Mouse (Mus musculus): Measurements from ENCODE around the gene Plch2. TPM values are rescaled to one million over a fixed set of nuclear protein-coding genes. Genes with fewer than 3 reads are reported as not detected.
A peak's percentile ranks its signal among the peaks of the same experiment; 100 is the strongest.

The Plch2 gene
- 11.4 and 15.1 TPM in 2 replicates for polyA plus RNA-seq (2012; rRNA removed)
- 9.9 and 10.6 TPM in 2 replicates for polyA plus RNA-seq (2014; fragmentation: Nextera tagmentation; extraction: Ambion mirVana)

DNA sequence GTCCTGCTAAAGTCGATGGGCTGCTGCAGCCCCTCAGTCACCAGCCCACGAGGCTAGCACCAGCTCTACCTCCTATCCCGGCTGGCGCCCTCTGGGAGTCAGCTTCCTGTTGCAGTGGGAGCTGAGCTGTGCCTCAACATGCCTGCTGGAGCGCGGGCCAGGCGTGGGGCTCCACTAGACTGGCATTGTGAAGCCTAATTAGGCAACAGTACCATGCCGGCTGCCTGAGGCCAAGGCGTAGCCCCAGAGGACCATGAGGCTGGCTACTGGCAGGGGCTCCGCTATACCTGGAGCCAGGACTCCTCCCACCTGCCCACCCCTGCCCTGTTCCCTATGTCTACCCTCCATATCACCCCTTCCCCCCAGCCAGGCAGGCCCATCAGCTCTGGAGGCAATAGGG lies at the start of gene Plch2:
Gene Plch2 (minus strand): TSS at position 61 of the 400 bp plus-strand sequence.
- DNase-seq (ENCODE audit: low spot score): no peak
- H3K27ac ChIP-seq (replicated peaks; ENCODE audit: low read depth, low read length): no peak within 1 kb of the TSS; the same call in 1 of the 2 replicates
- 0 out of 2 replicates have a peak, but pooled peaks have one; percentile 16 for ATAC-seq (ENCODE audit: low FRiP score, low read depth)
- peaks cover 11% of the 10 kb centered on the region for H3K4me1 ChIP-seq (ENCODE audit: control insufficient read depth, insufficient read depth, low read length)
- WGBS: 54% methylated on average over 10 of the region's 10 CpGs
- 0 out of 2 replicates have a peak within 1 kb of the TSS, but pooled peaks have one; percentile 15 for H3K4me2 ChIP-seq (replicated peaks; ENCODE audit: low read depth, low read length, severe bottlenecking)
- no peak within 1 kb of the TSS for H3K4me3 ChIP-seq (replicated peaks; ENCODE audit: low read length)
- H3K9me3 ChIP-seq (ENCODE audit: control insufficient read depth, low read length): no peaks in the 10 kb centered on the region
- H3K36me3 ChIP-seq (ENCODE audit: control insufficient read depth, insufficient read depth, low read length): no peaks in the 10 kb centered on the region
- no peak within 1 kb of the TSS for H3K9ac ChIP-seq (ENCODE audit: low read depth, low read length, severe bottlenecking)
- no peaks in the 10 kb centered on the region for H3K27me3 ChIP-seq (ENCODE audit: control insufficient read depth, insufficient read depth, low read length)
- TF ChIP-seq POLR2A (IDR thresholded peaks at IDR 0.05; ENCODE audit: borderline replicate concordance, extremely low read depth, insufficient read depth, insufficient read length): no peak

DNA sequence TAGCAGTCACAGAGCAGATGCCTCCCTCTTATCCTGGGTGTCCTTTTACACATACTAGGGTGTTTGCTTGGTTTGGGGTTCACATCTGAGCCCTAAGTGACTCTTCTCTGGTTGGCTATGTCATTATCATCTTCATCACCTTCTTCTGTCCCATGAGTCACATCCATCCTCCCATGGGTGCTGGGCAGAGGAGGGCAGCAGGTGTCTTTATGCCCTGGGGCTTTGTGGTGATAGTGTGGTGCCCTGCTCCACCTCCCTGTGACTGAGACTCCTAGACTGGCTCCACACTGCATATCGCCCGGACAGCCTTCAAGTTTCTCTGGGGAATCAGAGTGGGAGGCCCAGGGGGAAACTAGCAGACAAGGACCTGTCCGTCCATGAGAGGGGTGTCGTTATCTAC lies 42.0 kb upstream of the Plch2 start:
- H3K9me3 ChIP-seq (ENCODE audit: control insufficient read depth, low read length): no peaks in the 10 kb centered on the region
- no peak overlapping the region for H3K9ac ChIP-seq (ENCODE audit: low read depth, low read length, severe bottlenecking)
- H3K36me3 ChIP-seq (ENCODE audit: control insufficient read depth, insufficient read depth, low read length): no peaks in the 10 kb centered on the region
- ATAC-seq (ENCODE audit: low FRiP score, low read depth): no peak
- no peak overlapping the region for H3K4me3 ChIP-seq (replicated peaks; ENCODE audit: low read length)
- WGBS: 85% methylated on average over 4 of the region's 4 CpGs
- H3K27me3 ChIP-seq (ENCODE audit: control insufficient read depth, insufficient read depth, low read length): no peaks in the 10 kb centered on the region
- H3K4me2 ChIP-seq (replicated peaks; ENCODE audit: low read depth, low read length, severe bottlenecking): no peak overlapping the region
- peaks cover 4% of the 10 kb centered on the region; the same call in 1 of the 2 replicates for H3K4me1 ChIP-seq (ENCODE audit: control insufficient read depth, insufficient read depth, low read length)
- TF ChIP-seq POLR2A (IDR thresholded peaks at IDR 0.05; ENCODE audit: borderline replicate concordance, extremely low read depth, insufficient read depth, insufficient read length): no peak
- H3K27ac ChIP-seq (replicated peaks; ENCODE audit: low read depth, low read length): no peak overlapping the region
- no peak for DNase-seq (ENCODE audit: low spot score)

GRCm38 (mm10) chr4:155097452-155097851 lies 40.9 kb upstream of the Plch2 start:
- no peaks in the 10 kb centered on the region for H3K36me3 ChIP-seq (ENCODE audit: control insufficient read depth, insufficient read depth, low read length)

DNA sequence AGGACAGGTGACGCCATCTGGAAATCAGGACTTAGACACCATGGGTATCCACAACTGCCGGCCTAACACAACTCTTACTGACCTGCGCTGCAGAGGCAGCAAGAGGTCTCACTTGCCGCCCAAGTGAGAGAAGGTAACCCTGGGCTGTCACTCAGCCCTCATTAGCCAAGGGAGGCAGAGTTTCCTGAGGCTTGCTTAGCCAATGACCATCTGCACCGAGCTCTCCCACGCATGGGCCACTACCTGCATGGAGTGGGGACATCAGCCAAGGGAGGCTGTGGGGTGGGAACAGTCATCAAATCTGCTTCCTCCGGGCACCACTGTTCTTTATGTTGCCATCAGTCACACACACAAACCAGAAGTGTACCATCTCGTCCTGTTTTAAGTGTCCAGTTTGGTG lies 39.4 kb upstream of the Plch2 start:
- 73% methylated on average over 8 of the region's 8 CpGs for WGBS
- no peak overlapping the region for H3K4me3 ChIP-seq (replicated peaks; ENCODE audit: low read length)
- TF ChIP-seq POLR2A (IDR thresholded peaks at IDR 0.05; ENCODE audit: borderline replicate concordance, extremely low read depth, insufficient read depth, insufficient read length): no peak
- ATAC-seq (ENCODE audit: low FRiP score, low read depth) (no peak), DNase-seq (ENCODE audit: low spot score) (no peak)
- H3K9ac ChIP-seq (ENCODE audit: low read depth, low read length, severe bottlenecking): no peak overlapping the region
- H3K4me1 ChIP-seq (ENCODE audit: control insufficient read depth, insufficient read depth, low read length): peaks cover 4% of the 10 kb centered on the region; the same call in 1 of the 2 replicates
- H3K4me2 ChIP-seq (replicated peaks; ENCODE audit: low read depth, low read length, severe bottlenecking): no peak overlapping the region
- 0 out of 2 replicates have a peak overlapping the region, but pooled peaks have one; percentile 50 for H3K27ac ChIP-seq (replicated peaks; ENCODE audit: low read depth, low read length)
- H3K27me3 ChIP-seq (ENCODE audit: control insufficient read depth, insufficient read depth, low read length): no peaks in the 10 kb centered on the region
- H3K36me3 ChIP-seq (ENCODE audit: control insufficient read depth, insufficient read depth, low read length): peaks cover 6% of the 10 kb centered on the region; the same call in 1 of the 2 replicates
- H3K9me3 ChIP-seq (ENCODE audit: control insufficient read depth, low read length): no peaks in the 10 kb centered on the region

More at GRCm38 (mm10) chr4:155097452-155097851, 40.9 kb upstream of the Plch2 start:
- WGBS: 83% methylated on average over 6 of the region's 6 CpGs
- Histone ChIP-seq H3K9me3 (ENCODE audit: control insufficient read depth, low read length) (no peaks in the 10 kb centered on the region), H3K4me1 (ENCODE audit: control insufficient read depth, insufficient read depth, low read length) (peaks cover 4% of the 10 kb centered on the region; the same call in 1 of the 2 replicates), H3K27me3 (ENCODE audit: control insufficient read depth, insufficient read depth, low read length) (no peaks in the 10 kb centered on the region), H3K4me2 (replicated peaks; ENCODE audit: low read depth, low read length, severe bottlenecking) (no peak overlapping the region), H3K27ac (replicated peaks; ENCODE audit: low read depth, low read length) (no peak overlapping the region), H3K9ac (ENCODE audit: low read depth, low read length, severe bottlenecking) (no peak overlapping the region), H3K4me3 (replicated peaks; ENCODE audit: low read length) (no peak overlapping the region)
- TF ChIP-seq POLR2A (IDR thresholded peaks at IDR 0.05; ENCODE audit: borderline replicate concordance, extremely low read depth, insufficient read depth, insufficient read length): no peak
- DNase-seq (ENCODE audit: low spot score) (no peak), ATAC-seq (ENCODE audit: low FRiP score, low read depth) (no peak)

- H3K9me3 ChIP-seq (ENCODE audit: control insufficient read depth, low read length): no peaks in the 10 kb centered on the region
- H3K27ac ChIP-seq (replicated peaks; ENCODE audit: low read depth, low read length): 0 out of 2 replicates have a peak overlapping the region, but pooled peaks have one; percentile 50
- H3K9ac ChIP-seq (ENCODE audit: low read depth, low read length, severe bottlenecking): peak overlapping the region; percentile 31; the same call in 1 of the 2 replicates
- no peak for TF ChIP-seq POLR2A (IDR thresholded peaks at IDR 0.05; ENCODE audit: borderline replicate concordance, extremely low read depth, insufficient read depth, insufficient read length)
- H3K4me2 ChIP-seq (replicated peaks; ENCODE audit: low read depth, low read length, severe bottlenecking): peak overlapping the region; percentile 10; the same call in 1 of the 2 replicates
- no peak overlapping the region for H3K4me3 ChIP-seq (replicated peaks; ENCODE audit: low read length)
- DNase-seq (ENCODE audit: low spot score) (peak; percentile 93), ATAC-seq (ENCODE audit: low FRiP score, low read depth) (peak; percentile 83)
- peaks cover 4% of the 10 kb centered on the region; the same call in 1 of the 2 replicates for H3K4me1 ChIP-seq (ENCODE audit: control insufficient read depth, insufficient read depth, low read length)
- peaks cover 8% of the 10 kb centered on the region; the same call in 1 of the 2 replicates for H3K36me3 ChIP-seq (ENCODE audit: control insufficient read depth, insufficient read depth, low read length)
- WGBS: 41% methylated on average over 8 of the region's 8 CpGs
- H3K27me3 ChIP-seq (ENCODE audit: control insufficient read depth, insufficient read depth, low read length): no peaks in the 10 kb centered on the region
Measured at GRCm38 (mm10) chr4:155095238-155095900, 38.8 kb upstream of the Plch2 start.

Measured in limb, embryonic 14.5 days (tissue).